Mouse (Mus musculus): ENCODE data around the gene Batf. TPM values are rescaled to one million over a fixed set of nuclear protein-coding genes. Genes with fewer than 3 reads are reported as not detected.
"Not testable (repeated sequence)": the region's sequence is repeated elsewhere in the genome, so short reads cannot be mapped to it uniquely, and the experiment has no call there.

The Batf gene
- polyA plus RNA-seq, 2 experiments, result 3.6 to 3.7 TPM

DNA sequence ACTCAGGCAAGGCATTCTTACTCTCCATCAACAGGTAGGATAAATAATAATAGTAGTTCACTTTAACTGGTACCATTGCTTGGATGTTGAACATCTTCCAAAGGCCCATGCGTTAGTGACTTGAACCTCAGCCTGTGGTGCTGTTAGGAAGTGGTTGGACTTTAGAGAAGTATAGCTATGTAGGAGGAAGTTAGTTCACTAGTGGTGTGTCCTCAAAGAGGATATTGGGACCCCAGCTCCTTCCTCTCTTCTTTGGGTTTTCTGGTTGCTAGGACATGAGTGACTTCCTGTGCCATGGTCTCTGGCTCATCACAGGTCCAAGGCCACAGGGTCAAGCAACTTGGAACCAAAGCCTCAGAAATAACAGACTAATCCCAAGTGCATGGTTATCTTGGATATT, 38.5 kb upstream of the Batf start:
- Histone ChIP-seq H3K36me3 (replicated peaks; ENCODE audit: control insufficient read depth, insufficient read depth, low read depth) (no peaks in the 10 kb centered on the region), H3K9me3 (ENCODE audit: control insufficient read depth, low read length) (no peaks in the 10 kb centered on the region), H3K4me2 (ENCODE audit: low read depth) (no peak overlapping the region), H3K9ac (replicated peaks) (no peak overlapping the region), H3K27ac (no peak overlapping the region), H3K27me3 (ENCODE audit: control insufficient read depth, insufficient read depth, low read length) (no peaks in the 10 kb centered on the region), H3K4me1 (replicated peaks; ENCODE audit: control insufficient read depth in 2 of 2, insufficient read depth in 2 of 2, low read length in 1 of 2) (0 out of 4 replicates have a peak, but pooled peaks cover 0 to 3% of the 10 kb centered on the region in 2 experiments), H3K4me3 (ENCODE audit: insufficient read depth in 1 of 2, low read depth in 2 of 2, low read length in 2 of 2) (no peak overlapping the region)
- WGBS (ENCODE audit: insufficient replicate concordance), result 7% methylated on average over 1 of the region's 1 CpGs
- no peak for DNase-seq (ENCODE audit: low read depth in 3 of 3, low spot score in 3 of 3)
- no peak for ATAC-seq (ENCODE audit: insufficient read depth)
- TF ChIP-seq EP300 (IDR thresholded peaks at IDR 0.05; ENCODE audit: low read depth), result no peak
- no peak for TF ChIP-seq CTCF (IDR thresholded peaks at IDR 0.05; ENCODE audit: low read depth)

- H3K4me1 ChIP-seq (replicated peaks; ENCODE audit: control insufficient read depth in 2 of 2, insufficient read depth in 2 of 2, low read length in 1 of 2), result no peaks in the 10 kb centered on the region
- peak; percentile 9 to 16 (median 13) for DNase-seq (ENCODE audit: low read depth in 3 of 3, low spot score in 3 of 3)
- H3K27me3 ChIP-seq (ENCODE audit: control insufficient read depth, insufficient read depth, low read length), result no peaks in the 10 kb centered on the region
- TF ChIP-seq EP300 (IDR thresholded peaks at IDR 0.05; ENCODE audit: low read depth) (no peak), CTCF (IDR thresholded peaks at IDR 0.05; ENCODE audit: low read depth) (no peak)
- H3K36me3 ChIP-seq (replicated peaks; ENCODE audit: control insufficient read depth, insufficient read depth, low read depth), result no peaks in the 10 kb centered on the region
- H3K4me3 ChIP-seq (ENCODE audit: insufficient read depth in 1 of 2, low read depth in 2 of 2, low read length in 2 of 2), result no peak overlapping the region
- no peak overlapping the region for H3K9ac ChIP-seq (replicated peaks)
- H3K9me3 ChIP-seq (ENCODE audit: control insufficient read depth, low read length), result no peaks in the 10 kb centered on the region
- no peak for ATAC-seq (ENCODE audit: insufficient read depth)
- no peak overlapping the region for H3K27ac ChIP-seq
- no peak overlapping the region for H3K4me2 ChIP-seq (ENCODE audit: low read depth)
- WGBS (ENCODE audit: insufficient replicate concordance), result 38% methylated on average over 2 of the region's 2 CpGs
Observed at GRCm38 (mm10) chr12:85659319-85659718, 27.1 kb upstream of the Batf start.

GRCm38 (mm10) chr12:85660855-85661254, 25.6 kb upstream of the Batf start:
- H3K27me3 ChIP-seq (ENCODE audit: control insufficient read depth, insufficient read depth, low read length), result no peaks in the 10 kb centered on the region
- no peak for TF ChIP-seq EP300 (IDR thresholded peaks at IDR 0.05; ENCODE audit: low read depth)
- no peak for TF ChIP-seq CTCF (IDR thresholded peaks at IDR 0.05; ENCODE audit: low read depth)
- 69% methylated on average over 12 of the region's 12 CpGs for WGBS (ENCODE audit: insufficient replicate concordance)
- H3K9me3 ChIP-seq (ENCODE audit: control insufficient read depth, low read length), result no peaks in the 10 kb centered on the region
- H3K27ac ChIP-seq, result no peak overlapping the region
- H3K9ac ChIP-seq (replicated peaks), result no peak overlapping the region
- ATAC-seq (ENCODE audit: insufficient read depth) (no peak), DNase-seq (ENCODE audit: low read depth in 3 of 3, low spot score in 3 of 3) (no peak)
- H3K4me1 ChIP-seq (replicated peaks; ENCODE audit: control insufficient read depth in 2 of 2, insufficient read depth in 2 of 2, low read length in 1 of 2), result no peaks in the 10 kb centered on the region
- no peak overlapping the region for H3K4me2 ChIP-seq (ENCODE audit: low read depth)
- H3K4me3 ChIP-seq (ENCODE audit: insufficient read depth in 1 of 2, low read depth in 2 of 2, low read length in 2 of 2), result no peak overlapping the region
- no peaks in the 10 kb centered on the region for H3K36me3 ChIP-seq (replicated peaks; ENCODE audit: control insufficient read depth, insufficient read depth, low read depth)

DNA sequence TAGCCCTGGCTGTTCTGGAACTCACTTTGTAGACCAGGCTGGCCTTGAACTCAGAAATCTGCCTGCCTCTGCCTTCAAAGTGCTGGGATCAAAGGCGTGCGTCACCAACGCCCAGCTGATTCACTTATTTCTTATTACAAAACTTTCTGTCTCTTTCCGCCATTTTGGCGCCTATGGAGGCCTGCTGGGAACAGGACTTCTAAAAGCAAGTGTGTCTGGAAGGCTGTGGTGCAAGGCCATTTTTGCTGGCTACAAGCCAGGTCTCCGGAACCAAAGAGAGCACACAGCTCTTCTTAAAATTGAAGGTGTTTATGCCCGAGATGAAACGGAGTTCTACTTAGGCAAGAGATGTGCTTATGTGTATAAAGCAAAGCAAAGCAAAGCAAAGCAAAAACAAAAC, 24.2 kb upstream of the Batf start:
- H3K9me3 ChIP-seq (ENCODE audit: control insufficient read depth, low read length); DNase-seq (ENCODE audit: low read depth in 3 of 3, low spot score in 3 of 3); H3K9ac ChIP-seq (replicated peaks); ATAC-seq (ENCODE audit: insufficient read depth); H3K4me2 ChIP-seq (ENCODE audit: low read depth); H3K27ac ChIP-seq; H3K4me1 ChIP-seq (replicated peaks; ENCODE audit: control insufficient read depth in 2 of 2, insufficient read depth in 2 of 2, low read length in 1 of 2); H3K27me3 ChIP-seq (ENCODE audit: control insufficient read depth, insufficient read depth, low read length); H3K36me3 ChIP-seq (replicated peaks; ENCODE audit: control insufficient read depth, insufficient read depth, low read depth); H3K4me3 ChIP-seq (ENCODE audit: insufficient read depth in 1 of 2, low read depth in 2 of 2, low read length in 2 of 2): not testable (repeated sequence)
- 70% methylated on average over 8 of the region's 8 CpGs for WGBS (ENCODE audit: insufficient replicate concordance)

- no peaks in the 10 kb centered on the region for H3K36me3 ChIP-seq (replicated peaks; ENCODE audit: control insufficient read depth, insufficient read depth, low read depth)
- WGBS (ENCODE audit: insufficient replicate concordance), result 7% methylated on average over 9 of the region's 9 CpGs
- no peaks in the 10 kb centered on the region for H3K27me3 ChIP-seq (ENCODE audit: control insufficient read depth, insufficient read depth, low read length)
- peak; percentile 67 for TF ChIP-seq CTCF (IDR thresholded peaks at IDR 0.05; ENCODE audit: low read depth)
- no peak for TF ChIP-seq EP300 (IDR thresholded peaks at IDR 0.05; ENCODE audit: low read depth)
- DNase-seq (ENCODE audit: low read depth in 3 of 3, low spot score in 3 of 3), result peak in 2 of 3 experiments; percentile 11 to 27
- no peak overlapping the region for H3K9ac ChIP-seq (replicated peaks)
- H3K27ac ChIP-seq, result no peak overlapping the region
- H3K4me2 ChIP-seq (ENCODE audit: low read depth), result no peak overlapping the region
- no peaks in the 10 kb centered on the region for H3K4me1 ChIP-seq (replicated peaks; ENCODE audit: control insufficient read depth in 2 of 2, insufficient read depth in 2 of 2, low read length in 1 of 2)
- no peak for ATAC-seq (ENCODE audit: insufficient read depth)
- no peak overlapping the region for H3K4me3 ChIP-seq (ENCODE audit: insufficient read depth in 1 of 2, low read depth in 2 of 2, low read length in 2 of 2)
- no peaks in the 10 kb centered on the region for H3K9me3 ChIP-seq (ENCODE audit: control insufficient read depth, low read length)
Observed at GRCm38 (mm10) chr12:85662896-85663295, 23.6 kb upstream of the Batf start.

Measured in liver, embryonic 14.5 days (tissue).